Mouse (Mus musculus) kidney, adult 2 months (tissue): ENCODE results near the gene Bcdin3d. TPM values are rescaled to one million over a fixed set of nuclear protein-coding genes. Genes with fewer than 3 reads are reported as not detected.

Source experiments
- DNase-seq: peaks from one replicate; pipeline ENCODE4 v3.0.0; 2021
- H3K27ac ChIP-seq: fragments of 200-500 bp; 2 replicates; pipeline ENCODE4 v1.5.1; 2012; ENCODE audit warnings: low read depth, low read length, control low read depth, inconsistent platforms; ENCODE audit not compliant: insufficient read depth
- H3K27me3 ChIP-seq: fragments of 200-500 bp; replicated peaks from 2 replicates; pipeline ENCODE4 v1.6.1; 2012; ENCODE audit warnings: mild to moderate bottlenecking, moderate library complexity, low read length, inconsistent platforms; ENCODE audit not compliant: control insufficient read depth, insufficient read depth
- H3K36me3 ChIP-seq: fragments of 200-500 bp; 2 replicates; pipeline ENCODE4 v1.6.1; 2012; ENCODE audit warnings: mild to moderate bottlenecking, moderate library complexity, low read length, inconsistent platforms; ENCODE audit not compliant: control insufficient read depth, insufficient read depth
- H3K4me1 ChIP-seq: fragments of 200-500 bp; 2 replicates; pipeline ENCODE4 v1.6.1; 2011; ENCODE audit warnings: low read length; ENCODE audit not compliant: control insufficient read depth, insufficient read depth
- H3K4me3 ChIP-seq: fragments of 200-500 bp; 2 replicates; pipeline ENCODE4 v1.5.1; 2011; ENCODE audit warnings: mild to moderate bottlenecking, low read depth, low read length, control low read depth; ENCODE audit not compliant: insufficient read depth
- CTCF ChIP-seq: fragments of 200-500 bp; conservative IDR thresholded peaks from 2 replicates; pipeline ENCODE4 v1.5.1; 2011; ENCODE audit warnings: low read depth, mild to moderate bottlenecking, control low read depth, low read length, moderate library complexity, mixed read lengths; ENCODE audit not compliant: insufficient read depth, insufficient read length
- POLR2A ChIP-seq: fragments of 200-500 bp; IDR thresholded peaks from one replicate; pipeline ENCODE4 v1.6.1; 2011; ENCODE audit warnings: low read depth, low read length, control low read depth
- WGBS: fragments of 180-500 bp; shearing (Covaris S2); methylation state at CpG from one replicate; pipeline ENCODE4 v1.1.7; 2018; 5-methylcytosine and 5-hydroxymethylcytosine counted together
- polyA plus RNA-seq: library from polyadenylated mRNA; depleted of rRNA; stranded (reverse); fragments of >200 nt; gene quantifications from 2 replicates; pipeline ENCODE4 v1.2.3, GENCODE M21; 2012; rRNA removed

Gene Bcdin3d
- 5.8 and 7.0 TPM in 2 replicates for polyA plus RNA-seq

- H3K27me3 ChIP-seq = no peaks in the 10 kb centered on the region
- peak within 1 kb of the TSS; percentile 72 for H3K4me3 ChIP-seq
- TF ChIP-seq CTCF (no peak), POLR2A (no peak)
- peak within 1 kb of the TSS; percentile 58 for H3K27ac ChIP-seq
- H3K36me3 ChIP-seq = no peaks in the 10 kb centered on the region
- H3K4me1 ChIP-seq = peaks cover 4% of the 10 kb centered on the region; the same call in 1 of the 2 replicates
- peak; percentile 91 for DNase-seq
- WGBS = 1% methylated on average over 26 of the region's 26 CpGs
These were observed at the start of gene Bcdin3d for GRCm38 (mm10) chr15:99474576-99474926. Gene Bcdin3d, minus strand, starts transcription at chr15:99474730.

DNA sequence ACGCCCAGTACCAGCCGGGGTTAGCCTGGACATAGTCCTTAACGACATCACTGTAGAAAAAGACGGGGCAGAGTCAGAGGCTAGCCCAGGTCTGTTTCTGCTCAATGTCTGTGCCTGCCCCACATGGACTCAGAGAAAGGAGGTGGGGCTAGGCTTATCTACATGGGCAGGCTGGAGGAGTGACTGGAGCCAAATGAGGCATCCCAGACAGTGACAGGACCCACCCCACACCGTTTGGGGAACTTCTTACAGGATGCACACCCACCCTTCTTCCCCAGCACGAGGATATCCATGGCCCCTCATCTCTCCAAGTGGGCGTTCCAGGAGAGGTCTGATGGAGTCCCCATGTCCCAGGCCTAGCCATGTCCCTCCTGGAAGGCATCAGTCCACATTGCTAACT lies 45.8 kb upstream of the Bcdin3d start:
- H3K27ac ChIP-seq = no peak overlapping the region
- TF ChIP-seq CTCF = no peak
- no peak for TF ChIP-seq POLR2A
- H3K36me3 ChIP-seq = no peaks in the 10 kb centered on the region
- H3K4me1 ChIP-seq = no peaks in the 10 kb centered on the region
- no peak for DNase-seq
- H3K4me3 ChIP-seq = no peak overlapping the region
- WGBS = 78% methylated on average over 7 of the region's 7 CpGs
- H3K27me3 ChIP-seq = no peaks in the 10 kb centered on the region

DNA sequence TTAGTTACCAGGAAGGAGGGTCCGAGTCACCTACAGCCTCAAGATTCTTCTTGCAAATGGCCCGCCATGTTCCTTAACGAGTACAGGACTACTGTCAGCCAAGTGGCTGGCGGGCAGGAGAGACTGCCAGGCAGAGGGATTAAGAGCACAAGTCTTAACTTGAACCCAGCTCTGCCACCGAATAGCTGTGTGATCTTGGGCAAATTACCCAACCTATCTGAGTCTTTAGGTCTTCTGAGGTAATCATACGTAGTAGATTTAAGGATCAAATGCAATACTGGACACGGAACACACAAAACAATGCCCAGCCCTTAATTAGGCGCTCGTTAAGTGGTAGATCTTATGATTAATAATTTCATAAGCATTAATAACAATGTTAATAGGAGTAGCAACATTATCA lies 45.1 kb upstream of the Bcdin3d start:
- H3K27ac ChIP-seq = no peak overlapping the region
- no peaks in the 10 kb centered on the region for H3K36me3 ChIP-seq
- no peaks in the 10 kb centered on the region for H3K27me3 ChIP-seq
- H3K4me3 ChIP-seq = no peak overlapping the region
- WGBS = 93% methylated on average over 9 of the region's 9 CpGs
- no peak for DNase-seq
- TF ChIP-seq POLR2A = no peak
- no peak for TF ChIP-seq CTCF
- no peaks in the 10 kb centered on the region for H3K4me1 ChIP-seq

DNA sequence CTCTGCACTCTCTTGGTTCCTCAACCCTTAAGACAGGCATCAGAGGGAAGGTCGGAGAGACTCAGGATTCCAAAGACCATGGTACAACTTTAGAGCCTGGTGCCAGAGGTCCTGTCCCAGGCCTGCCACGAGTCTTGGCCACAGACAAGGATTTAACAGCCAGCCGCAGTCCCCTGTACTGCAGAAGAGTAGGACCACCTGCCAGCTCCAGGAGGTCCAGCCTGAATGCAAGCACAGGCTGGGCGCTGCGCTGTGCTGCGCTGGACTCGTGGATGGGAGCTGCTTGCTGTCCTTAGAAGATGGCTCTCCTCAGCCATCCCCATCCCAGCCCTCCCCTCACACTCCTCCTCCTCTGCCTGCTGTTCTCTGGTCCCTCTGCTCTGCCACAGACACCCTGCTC lies 43.2 kb upstream of the Bcdin3d start:
- Histone ChIP-seq H3K27ac (no peak overlapping the region), H3K4me3 (no peak overlapping the region), H3K4me1 (no peaks in the 10 kb centered on the region), H3K27me3 (no peaks in the 10 kb centered on the region), H3K36me3 (no peaks in the 10 kb centered on the region)
- TF ChIP-seq POLR2A (no peak), CTCF (no peak)
- DNase-seq = no peak
- 67% methylated on average over 7 of the region's 7 CpGs for WGBS

DNA sequence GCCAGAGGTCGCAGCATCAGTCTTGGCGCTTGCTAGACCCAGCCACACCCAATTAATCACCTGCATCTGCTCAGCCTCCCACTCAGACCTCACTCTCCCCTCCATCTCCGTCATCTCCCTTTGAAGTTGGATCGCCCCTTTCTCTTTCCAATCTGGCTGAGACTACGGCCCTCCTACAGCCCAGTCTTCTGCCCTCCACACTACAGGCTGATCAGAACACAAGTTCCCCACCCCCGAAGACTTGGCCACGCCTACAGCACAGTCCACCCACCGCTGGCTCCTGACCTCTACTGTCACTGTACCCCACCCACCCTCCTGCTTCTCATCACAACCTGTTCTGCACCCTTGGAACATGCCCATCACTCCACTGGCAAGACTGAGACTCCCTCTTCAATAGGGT lies 42.2 kb upstream of the Bcdin3d start:
- H3K4me3 ChIP-seq = no peak overlapping the region
- no peaks in the 10 kb centered on the region for H3K27me3 ChIP-seq
- WGBS = 40% methylated on average over 8 of the region's 8 CpGs
- no peak overlapping the region for H3K27ac ChIP-seq
- no peak for DNase-seq
- TF ChIP-seq POLR2A (no peak), CTCF (no peak)
- no peaks in the 10 kb centered on the region for H3K36me3 ChIP-seq
- H3K4me1 ChIP-seq = 0 out of 2 replicates have a peak, but pooled peaks cover 3% of the 10 kb centered on the region

DNA sequence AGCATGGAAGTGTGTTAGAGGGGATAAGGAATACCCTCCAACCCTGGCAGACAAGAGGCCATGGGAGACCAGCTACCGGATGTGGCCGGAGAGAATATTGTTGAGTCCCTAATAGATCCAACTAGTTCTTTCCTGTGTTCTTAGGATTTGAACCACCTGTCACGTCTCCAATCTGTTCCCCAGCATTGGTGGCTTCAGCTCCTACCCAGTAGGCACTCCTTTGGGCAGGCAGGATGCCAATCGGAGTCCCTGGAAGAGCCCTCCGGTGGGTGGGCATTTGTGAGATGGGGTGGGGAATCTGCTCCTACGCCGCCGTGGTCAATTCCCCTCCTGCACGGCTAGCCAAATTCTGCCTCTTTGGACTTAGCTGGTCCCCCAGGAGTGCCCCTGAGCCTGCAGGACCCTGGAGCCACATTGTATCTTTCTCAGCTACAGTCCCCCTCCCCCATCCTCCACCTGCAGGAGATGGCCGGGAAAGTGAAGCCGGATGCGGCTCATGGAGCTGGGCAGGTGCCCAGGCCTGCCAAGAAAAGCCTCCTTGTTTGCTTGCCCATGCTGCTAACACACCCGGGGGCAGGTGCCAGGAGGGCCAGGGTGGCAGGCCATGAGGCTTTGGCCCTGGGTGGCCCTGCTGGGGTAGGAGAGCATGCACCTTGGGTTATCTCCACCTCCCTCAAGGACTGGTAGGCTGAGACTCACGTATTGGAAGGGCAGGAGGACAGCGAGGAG lies 37.4 kb upstream of the Bcdin3d start:
- Histone ChIP-seq H3K27ac (no peak overlapping the region), H3K36me3 (no peaks in the 10 kb centered on the region), H3K4me1 (0 out of 2 replicates have a peak, but pooled peaks cover 3% of the 10 kb centered on the region), H3K27me3 (no peaks in the 10 kb centered on the region), H3K4me3 (no peak overlapping the region)
- peak; percentile 44 for DNase-seq
- WGBS = 72% methylated on average over 15 of the region's 15 CpGs
- no peak for TF ChIP-seq POLR2A

DNA sequence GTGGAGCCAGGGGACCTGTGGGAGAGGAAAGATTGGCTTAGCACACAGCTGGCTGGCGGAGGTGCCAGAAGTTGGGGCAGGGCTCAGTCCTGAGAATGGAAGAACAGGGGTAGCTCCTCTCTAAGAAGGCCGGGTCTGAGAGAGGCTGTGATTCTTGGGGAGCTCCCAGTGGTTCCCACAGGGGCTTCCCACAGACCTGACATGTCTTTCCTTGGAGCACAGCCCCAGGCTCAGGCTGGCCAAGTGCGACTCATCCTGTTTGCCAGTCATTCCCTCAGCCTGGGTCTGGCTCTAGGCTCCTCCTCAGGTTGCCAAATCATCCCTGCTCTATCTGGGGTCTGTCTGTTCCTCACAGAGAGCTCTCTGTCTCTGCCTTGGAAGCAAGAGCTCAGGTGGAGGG lies 36.1 kb upstream of the Bcdin3d start:
- Histone ChIP-seq H3K27me3 (no peaks in the 10 kb centered on the region), H3K4me3 (no peak overlapping the region), H3K4me1 (0 out of 2 replicates have a peak, but pooled peaks cover 3% of the 10 kb centered on the region), H3K36me3 (no peaks in the 10 kb centered on the region), H3K27ac (no peak overlapping the region)
- TF ChIP-seq POLR2A = no peak
- TF ChIP-seq CTCF = no peak
- 75% methylated on average over 3 of the region's 3 CpGs for WGBS
- no peak for DNase-seq
